Mouse (Mus musculus): Measurements from ENCODE around the gene Stub1. TPM values are rescaled to one million over a fixed set of nuclear protein-coding genes. Genes with fewer than 3 reads are reported as not detected.

The Stub1 gene
- polyA plus RNA-seq, 1 experiment from 2014 or later: 296 TPM

GRCm38 (mm10) chr17:25823452-25823851 lies 9.8 kb downstream of the Stub1 start, which contains the start of gene Wdr24:
TSS of gene Wdr24 (plus strand) at chr17:25823627.
- Histone ChIP-seq H3K9me3 (ENCODE audit: control insufficient read depth, low read length) (no peaks in the 10 kb centered on the region), H3K27ac (ENCODE audit: low read depth, low read length) (no peak within 1 kb of the TSS), H3K36me3 (ENCODE audit: control insufficient read depth, insufficient read depth, low read length) (no peaks in the 10 kb centered on the region), H3K4me3 (ENCODE audit: low read depth, low read length) (peak within 1 kb of the TSS; percentile 57), H3K4me2 (peak within 1 kb of the TSS; percentile 90), H3K4me1 (ENCODE audit: control insufficient read depth, insufficient read depth, low read length) (peaks cover 27% of the 10 kb centered on the region), H3K9ac (ENCODE audit: low read length) (peak within 1 kb of the TSS; percentile 77), H3K27me3 (ENCODE audit: control insufficient read depth, insufficient read depth, low read length) (peaks cover 17% of the 10 kb centered on the region)
- peak; percentile 69 for ATAC-seq (ENCODE audit: low FRiP score)
- peak; percentile 98 for DNase-seq (ENCODE audit: low spot score, missing footprints)
- under 1% methylated on average over 18 of the region's 18 CpGs for WGBS

DNA sequence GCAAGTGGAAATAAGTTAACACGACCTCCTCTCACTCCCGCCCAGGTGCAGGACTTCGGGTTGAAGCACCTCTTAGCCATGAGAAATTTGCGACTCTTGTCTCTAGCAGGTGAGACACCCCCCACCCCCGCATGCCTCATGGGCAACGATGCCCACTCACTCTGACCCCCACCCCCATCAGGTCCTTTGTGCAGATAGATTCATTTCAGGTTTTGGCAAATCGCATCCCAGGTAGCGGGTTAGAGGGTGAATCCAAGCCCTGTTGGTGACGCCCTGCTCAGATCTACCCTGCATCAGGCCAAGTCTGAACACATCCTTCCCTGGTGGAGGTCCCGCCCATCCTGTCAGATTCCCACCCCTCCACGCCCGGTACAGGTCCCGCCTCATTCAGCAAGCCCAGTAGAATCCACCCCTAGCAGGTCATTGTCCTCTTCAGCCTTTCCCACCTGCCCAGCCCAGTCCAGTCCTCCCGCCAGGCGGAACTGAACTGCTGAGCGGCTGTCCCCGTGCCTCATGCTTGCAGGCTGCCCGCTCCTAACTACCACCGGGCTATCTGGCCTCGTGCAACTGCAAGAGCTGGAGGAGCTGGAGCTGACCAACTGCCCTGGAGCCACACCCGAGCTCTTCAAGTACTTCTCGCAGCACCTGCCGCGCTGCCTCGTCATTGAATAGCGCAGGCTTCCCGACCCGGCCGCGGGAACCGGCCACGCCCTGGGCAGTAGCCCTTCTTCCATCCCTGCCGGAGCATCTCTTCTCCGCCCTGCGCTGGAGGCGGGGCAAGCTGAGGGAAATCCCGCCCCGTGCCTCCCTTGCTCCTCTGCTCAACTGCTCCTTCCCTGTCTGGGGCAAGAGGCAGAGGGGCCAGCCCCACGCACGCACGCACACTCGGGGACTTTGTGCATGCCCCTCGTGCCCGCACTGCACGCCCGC lies 14.1 kb downstream of the Stub1 start:
- H3K9ac ChIP-seq (ENCODE audit: low read length): peak overlapping the region; percentile 36; the same call in 1 of the 2 replicates
- 8% methylated on average over 46 of the region's 46 CpGs for WGBS
- H3K27me3 ChIP-seq (ENCODE audit: control insufficient read depth, insufficient read depth, low read length): peaks cover 25% of the 10 kb centered on the region
- no peaks in the 10 kb centered on the region for H3K9me3 ChIP-seq (ENCODE audit: control insufficient read depth, low read length)
- no peak overlapping the region for H3K4me3 ChIP-seq (ENCODE audit: low read depth, low read length)
- no peak for DNase-seq (ENCODE audit: low spot score, missing footprints)
- no peak; the same call in 1 of the 2 replicates for ATAC-seq (ENCODE audit: low FRiP score)
- peaks cover 11% of the 10 kb centered on the region for H3K4me1 ChIP-seq (ENCODE audit: control insufficient read depth, insufficient read depth, low read length)
- no peak overlapping the region for H3K27ac ChIP-seq (ENCODE audit: low read depth, low read length)
- peak overlapping the region; percentile 31 for H3K4me2 ChIP-seq
- no peaks in the 10 kb centered on the region for H3K36me3 ChIP-seq (ENCODE audit: control insufficient read depth, insufficient read depth, low read length)

DNA sequence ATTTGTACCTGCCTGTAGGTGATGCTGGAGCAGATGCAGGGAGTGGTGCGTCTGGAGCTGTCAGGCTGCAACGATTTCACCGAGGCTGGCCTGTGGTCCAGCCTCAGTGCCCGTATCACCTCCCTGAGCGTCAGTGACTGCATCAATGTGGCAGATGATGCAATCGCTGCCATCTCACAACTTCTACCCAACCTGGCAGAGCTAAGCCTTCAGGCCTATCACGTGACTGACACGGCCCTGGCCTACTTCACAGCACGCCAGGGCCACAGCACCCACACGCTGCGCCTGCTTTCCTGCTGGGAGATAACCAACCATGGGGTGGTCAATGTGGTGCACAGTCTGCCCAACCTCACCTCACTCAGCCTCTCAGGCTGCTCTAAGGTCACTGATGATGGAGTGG lies 15.5 kb downstream of the Stub1 start:
- peaks cover 28% of the 10 kb centered on the region for H3K27me3 ChIP-seq (ENCODE audit: control insufficient read depth, insufficient read depth, low read length)
- H3K9ac ChIP-seq (ENCODE audit: low read length): no peak overlapping the region
- no peak overlapping the region for H3K4me2 ChIP-seq
- DNase-seq (ENCODE audit: low spot score, missing footprints): no peak
- H3K9me3 ChIP-seq (ENCODE audit: control insufficient read depth, low read length): no peaks in the 10 kb centered on the region
- WGBS: 85% methylated on average over 11 of the region's 11 CpGs
- H3K4me1 ChIP-seq (ENCODE audit: control insufficient read depth, insufficient read depth, low read length): peaks cover 7% of the 10 kb centered on the region
- no peak overlapping the region for H3K27ac ChIP-seq (ENCODE audit: low read depth, low read length)
- H3K4me3 ChIP-seq (ENCODE audit: low read depth, low read length): no peak overlapping the region
- no peaks in the 10 kb centered on the region for H3K36me3 ChIP-seq (ENCODE audit: control insufficient read depth, insufficient read depth, low read length)
- no peak for ATAC-seq (ENCODE audit: low FRiP score)

DNA sequence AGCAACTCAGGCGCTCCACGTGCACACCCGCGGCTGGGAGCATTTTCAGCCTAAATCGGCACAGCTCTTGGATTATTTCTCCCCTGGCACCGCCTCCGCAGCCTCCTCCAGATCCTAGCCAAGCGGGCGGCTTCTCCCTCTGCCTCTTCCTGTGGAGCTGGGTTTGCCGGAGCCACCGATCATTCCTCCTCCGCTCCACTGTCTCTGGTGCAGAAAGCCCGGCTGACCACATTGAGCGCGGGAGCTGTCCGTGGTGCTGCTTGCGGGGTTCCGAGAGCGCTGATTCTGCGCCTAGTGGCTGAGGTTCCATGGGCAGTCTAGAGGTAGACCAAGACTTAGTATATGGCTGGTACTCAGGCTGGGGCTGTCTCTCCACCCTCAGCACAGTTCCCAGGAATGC lies 19.7 kb downstream of the Stub1 start:
- H3K4me3 ChIP-seq (ENCODE audit: low read depth, low read length): no peak overlapping the region

DNA sequence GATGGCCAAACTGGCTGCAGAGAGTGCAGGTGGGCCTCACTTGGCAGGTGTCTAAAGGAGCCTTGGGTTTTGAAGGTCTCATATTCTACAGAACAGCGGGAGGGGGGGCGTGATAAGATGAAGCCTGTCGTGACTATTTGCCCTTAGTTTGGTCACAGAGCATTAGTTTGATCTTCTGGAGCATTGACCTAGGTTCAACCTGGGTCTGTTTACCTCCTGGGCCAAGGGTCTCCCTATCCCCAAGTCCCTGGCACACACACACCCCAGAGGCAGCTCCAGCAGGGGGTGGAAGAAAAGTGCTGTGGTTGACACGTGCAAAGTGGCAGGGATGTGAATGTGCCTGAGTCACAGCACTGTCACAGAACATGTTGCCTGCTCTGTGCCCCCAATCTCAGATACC lies 22.3 kb downstream of the Stub1 start:
- no peak for ATAC-seq (ENCODE audit: low FRiP score)
- H3K9me3 ChIP-seq (ENCODE audit: control insufficient read depth, low read length): no peaks in the 10 kb centered on the region
- H3K4me3 ChIP-seq (ENCODE audit: low read depth, low read length): no peak overlapping the region
- H3K4me2 ChIP-seq: no peak overlapping the region
- DNase-seq (ENCODE audit: low spot score, missing footprints): no peak
- H3K27ac ChIP-seq (ENCODE audit: low read depth, low read length): no peak overlapping the region
- H3K36me3 ChIP-seq (ENCODE audit: control insufficient read depth, insufficient read depth, low read length): no peaks in the 10 kb centered on the region
- peaks cover 2% of the 10 kb centered on the region; the same call in 1 of the 2 replicates for H3K27me3 ChIP-seq (ENCODE audit: control insufficient read depth, insufficient read depth, low read length)
- WGBS: 83% methylated on average over 4 of the region's 4 CpGs
- H3K9ac ChIP-seq (ENCODE audit: low read length): no peak overlapping the region
- H3K4me1 ChIP-seq (ENCODE audit: control insufficient read depth, insufficient read depth, low read length): peaks cover 18% of the 10 kb centered on the region

More for the DNA sequence above, 19.7 kb downstream of the Stub1 start:
- ATAC-seq (ENCODE audit: low FRiP score) (no peak), DNase-seq (ENCODE audit: low spot score, missing footprints) (peak; percentile 98)
- no peak overlapping the region for H3K4me2 ChIP-seq
- H3K4me1 ChIP-seq (ENCODE audit: control insufficient read depth, insufficient read depth, low read length): peaks cover 15% of the 10 kb centered on the region
- H3K9ac ChIP-seq (ENCODE audit: low read length): no peak overlapping the region
- no peaks in the 10 kb centered on the region for H3K9me3 ChIP-seq (ENCODE audit: control insufficient read depth, low read length)
- H3K36me3 ChIP-seq (ENCODE audit: control insufficient read depth, insufficient read depth, low read length): no peaks in the 10 kb centered on the region
- 3% methylated on average over 20 of the region's 20 CpGs for WGBS
- H3K27ac ChIP-seq (ENCODE audit: low read depth, low read length): no peak overlapping the region
- H3K27me3 ChIP-seq (ENCODE audit: control insufficient read depth, insufficient read depth, low read length): peaks cover 11% of the 10 kb centered on the region

DNA sequence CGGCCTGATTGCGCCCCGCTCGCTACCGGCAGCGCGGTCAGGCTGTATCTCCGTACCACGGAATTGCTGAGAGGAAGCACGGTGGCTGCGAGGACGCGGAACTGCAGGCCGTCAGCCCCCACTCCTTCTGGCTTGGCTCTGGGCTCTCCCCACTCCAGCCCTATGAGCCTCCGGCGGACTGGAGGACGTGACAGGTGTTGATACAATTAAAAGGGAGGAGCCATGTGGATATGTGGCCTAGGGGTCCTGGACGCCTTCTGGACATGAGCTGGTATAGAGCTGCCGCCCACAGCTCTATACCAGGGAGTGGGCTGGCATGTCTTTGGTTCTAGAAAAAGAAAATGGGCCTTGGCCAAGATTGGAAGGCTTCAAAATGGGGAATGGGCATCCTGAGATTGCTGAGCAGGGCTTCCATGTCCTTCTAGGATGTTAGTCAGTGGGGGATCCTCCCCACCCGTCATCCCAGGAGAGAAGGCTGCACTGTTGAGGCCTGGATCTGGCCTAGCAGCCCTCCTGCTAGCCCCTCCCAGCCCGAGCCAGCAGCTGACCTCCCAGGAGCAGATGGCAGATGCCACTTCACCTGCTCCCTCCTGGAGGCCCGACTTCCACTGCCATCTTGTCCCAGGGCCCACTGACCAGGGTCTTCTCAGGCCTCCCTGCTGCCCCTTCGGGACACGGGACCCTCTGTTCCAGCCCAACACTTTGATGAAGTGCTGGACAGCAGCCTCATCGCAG lies 23.4 kb downstream of the Stub1 start:
- peak; percentile 95 for DNase-seq (ENCODE audit: low spot score, missing footprints)
- H3K27me3 ChIP-seq (ENCODE audit: control insufficient read depth, insufficient read depth, low read length): peaks cover 2% of the 10 kb centered on the region; the same call in 1 of the 2 replicates

GRCm38 (mm10) chr17:25808789-25809605 lies 24.2 kb downstream of the Stub1 start, which contains the start of gene Fbxl16:
TSS of gene Fbxl16 (plus strand) at chr17:25809085.
- Histone ChIP-seq H3K27ac (ENCODE audit: low read depth, low read length) (peak within 1 kb of the TSS; percentile 90), H3K36me3 (ENCODE audit: control insufficient read depth, insufficient read depth, low read length) (no peaks in the 10 kb centered on the region), H3K4me3 (ENCODE audit: low read depth, low read length) (peak within 1 kb of the TSS; percentile 83), H3K9ac (ENCODE audit: low read length) (peak within 1 kb of the TSS; percentile 89), H3K27me3 (ENCODE audit: control insufficient read depth, insufficient read depth, low read length) (peaks cover 2% of the 10 kb centered on the region; the same call in 1 of the 2 replicates), H3K4me2 (peak within 1 kb of the TSS; percentile 80), H3K4me1 (ENCODE audit: control insufficient read depth, insufficient read depth, low read length) (peaks cover 19% of the 10 kb centered on the region), H3K9me3 (ENCODE audit: control insufficient read depth, low read length) (no peaks in the 10 kb centered on the region)
- DNase-seq (ENCODE audit: low spot score, missing footprints) (peak; percentile 99), ATAC-seq (ENCODE audit: low FRiP score) (peak; percentile 79)
- WGBS: under 1% methylated on average over 93 of the region's 100 CpGs

More for the DNA sequence above, 23.4 kb downstream of the Stub1 start:
- Histone ChIP-seq H3K4me3 (ENCODE audit: low read depth, low read length) (peak overlapping the region; percentile 83), H3K9ac (ENCODE audit: low read length) (peak overlapping the region; percentile 89), H3K4me2 (peak overlapping the region; percentile 80), H3K36me3 (ENCODE audit: control insufficient read depth, insufficient read depth, low read length) (no peaks in the 10 kb centered on the region), H3K4me1 (ENCODE audit: control insufficient read depth, insufficient read depth, low read length) (peaks cover 18% of the 10 kb centered on the region), H3K9me3 (ENCODE audit: control insufficient read depth, low read length) (no peaks in the 10 kb centered on the region), H3K27ac (ENCODE audit: low read depth, low read length) (peak overlapping the region; percentile 90)
- ATAC-seq (ENCODE audit: low FRiP score): peak; percentile 79
- WGBS: 8% methylated on average over 25 of the region's 25 CpGs

DNA sequence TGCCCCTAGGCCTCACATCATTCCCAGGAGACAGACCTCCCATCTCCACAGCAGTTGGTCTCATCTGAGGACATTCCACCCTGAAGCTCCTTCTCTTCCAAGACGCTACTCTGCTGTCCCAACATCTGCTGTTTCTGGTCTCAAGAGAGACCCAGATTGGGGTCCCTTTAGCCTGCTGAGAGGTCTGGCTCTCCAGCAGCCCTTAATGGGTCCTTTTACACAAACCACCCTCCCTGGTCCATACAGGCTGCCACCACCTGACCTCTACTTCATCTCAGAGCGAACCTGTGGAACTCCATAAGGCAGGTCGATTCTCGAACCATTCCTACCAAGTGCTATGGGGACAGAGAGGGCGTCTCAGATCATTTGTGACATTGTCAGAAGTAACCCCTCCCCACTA lies 25.2 kb downstream of the Stub1 start:
- H3K36me3 ChIP-seq (ENCODE audit: control insufficient read depth, insufficient read depth, low read length): no peaks in the 10 kb centered on the region
- H3K4me2 ChIP-seq: peak overlapping the region; percentile 80
- H3K27me3 ChIP-seq (ENCODE audit: control insufficient read depth, insufficient read depth, low read length): peaks cover 2% of the 10 kb centered on the region; the same call in 1 of the 2 replicates
- peak overlapping the region; percentile 90 for H3K27ac ChIP-seq (ENCODE audit: low read depth, low read length)
- WGBS: 32% methylated on average over 5 of the region's 5 CpGs
- DNase-seq (ENCODE audit: low spot score, missing footprints) (no peak), ATAC-seq (ENCODE audit: low FRiP score) (no peak)
- peak overlapping the region; percentile 89; the same call in 1 of the 2 replicates for H3K9ac ChIP-seq (ENCODE audit: low read length)
- peak overlapping the region; percentile 83; the same call in 1 of the 2 replicates for H3K4me3 ChIP-seq (ENCODE audit: low read depth, low read length)
- no peaks in the 10 kb centered on the region for H3K9me3 ChIP-seq (ENCODE audit: control insufficient read depth, low read length)
- peaks cover 29% of the 10 kb centered on the region for H3K4me1 ChIP-seq (ENCODE audit: control insufficient read depth, insufficient read depth, low read length)
